Mouse (Mus musculus): ENCODE data around the gene Prame. TPM values are rescaled to one million over a fixed set of nuclear protein-coding genes. Genes with fewer than 3 reads are reported as not detected.

The Prame gene
- polyA plus RNA-seq (2012; rRNA removed; ENCODE audit: low replicate concordance): not detected in 2 replicates

GRCm38 (mm10) chrX:135627605-135628004 lies at the start of gene Prame:
Gene Prame, minus strand, starts transcription at chrX:135627705.

GRCm38 (mm10) chrX:135598677-135599076 lies 28.8 kb downstream of the Prame start, which contains the start of gene Nxf7:
Gene Nxf7, minus strand, starts transcription at chrX:135598777.

Other genes starting within 250 kb of the Prame start
- gene Gm7903, start 193.9 kb downstream of the Prame start, polyA plus RNA-seq (2012; rRNA removed; ENCODE audit: low replicate concordance): not detected in 2 replicates
- gene AV320801, start 133.1 kb downstream of the Prame start, polyA plus RNA-seq (2012; rRNA removed; ENCODE audit: low replicate concordance): not detected in 2 replicates
- 0.75 and 1.7 TPM in 2 replicates for gene Nxf7, start 28.9 kb downstream of the Prame start, polyA plus RNA-seq (2012; rRNA removed; ENCODE audit: low replicate concordance)
- not detected in 2 replicates for gene Tcp11x2, start 66.1 kb upstream of the Prame start, polyA plus RNA-seq (2012; rRNA removed; ENCODE audit: low replicate concordance)
- not detected in 2 replicates for gene Tmsb15a, start 97.6 kb upstream of the Prame start, polyA plus RNA-seq (2012; rRNA removed; ENCODE audit: low replicate concordance)
- gene Armcx5, start 115.0 kb upstream of the Prame start, polyA plus RNA-seq (2012; rRNA removed; ENCODE audit: low replicate concordance): 0.90 and 1.1 TPM in 2 replicates
- gene Gprasp1, start 115.0 kb upstream of the Prame start, polyA plus RNA-seq (2012; rRNA removed; ENCODE audit: low replicate concordance): 12.1 and 14.5 TPM in 2 replicates
- gene Bhlhb9, start 169.9 kb upstream of the Prame start, polyA plus RNA-seq (2012; rRNA removed; ENCODE audit: low replicate concordance): 2.1 and 3.1 TPM in 2 replicates
- 0.55 and 6.6 TPM in 2 replicates for gene Gprasp2, start 211.3 kb upstream of the Prame start, polyA plus RNA-seq (2012; rRNA removed; ENCODE audit: low replicate concordance)

Measured in mammary gland, adult 2 months (tissue).